ENCODE assay signal across 10 mouse cellular contexts in the genomic region with DNA sequence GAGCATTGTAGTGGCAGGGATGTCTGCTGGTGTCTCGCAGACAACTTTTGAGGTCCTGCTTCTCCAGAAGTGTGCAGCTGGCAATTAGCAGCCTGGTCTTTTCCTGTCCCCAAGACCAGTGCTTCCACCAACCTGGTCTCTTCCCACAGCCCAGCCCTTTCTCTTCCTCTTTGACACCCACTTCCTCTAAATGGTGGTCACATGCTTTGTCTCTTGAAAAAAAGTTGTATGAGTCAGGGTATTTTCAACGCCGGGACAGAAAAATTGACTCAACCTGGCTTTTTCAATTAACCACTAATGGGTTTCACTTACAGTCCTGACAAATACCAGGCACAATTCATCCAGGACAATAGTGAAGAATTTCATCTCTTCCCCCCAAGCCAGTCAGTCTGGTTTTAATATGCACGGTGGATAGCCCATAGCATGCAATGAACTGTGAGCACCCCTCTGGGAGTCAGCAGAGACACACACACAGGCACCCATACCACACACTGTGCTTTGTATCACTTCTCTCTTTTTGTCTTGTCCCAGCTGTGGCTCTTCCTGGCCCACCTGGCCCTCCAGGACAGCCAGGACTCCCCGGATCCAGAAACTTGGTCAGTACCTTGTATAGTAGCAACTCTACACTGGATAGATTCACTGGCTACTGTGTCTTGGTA. TPM values are rescaled to one million over a fixed set of nuclear protein-coding genes. Genes with fewer than 3 reads are reported as not detected.
DNase-seq lines count a peak whose midpoint lies in the region; ATAC-seq lines count a peak whose summit lies in the region.
"Had no signal": no experiment of that assay in that cellular context is flagged by ENCODE, and none has a peak within 500 bp of the region (broad histone marks: within the 10 kb centered on the region; RNA-seq: fewer than 3 reads in every experiment).

No protein-coding gene starts in this region.

- no peaks in the 10 kb centered on the region for H3K27me3 ChIP-seq in embryonic facial prominence, embryonic 14.5 days (replicated peaks; ENCODE audit: control insufficient read depth, insufficient read depth, low read length)
- H3K27me3 ChIP-seq: embryonic facial prominence, embryonic 15.5 days had no signal

- no peak overlapping the region for H3K4me2 ChIP-seq in embryonic facial prominence, embryonic 14.5 days (ENCODE audit: low read depth, low read length)
- H3K4me2 ChIP-seq: embryonic facial prominence, embryonic 15.5 days had no signal

- H3K36me3 ChIP-seq in embryonic facial prominence, embryonic 14.5 days (ENCODE audit: control insufficient read depth, insufficient read depth, low read length) = 0 out of 2 replicates have a peak, but pooled peaks cover 8% of the 10 kb centered on the region

- H3K27ac ChIP-seq in embryonic facial prominence, embryonic 14.5 days (replicated peaks; ENCODE audit: low read depth, low read length) = no peak overlapping the region
- H3K27ac ChIP-seq: embryonic facial prominence, embryonic 15.5 days had no signal

- H3K4me3 ChIP-seq in embryonic facial prominence, embryonic 14.5 days (ENCODE audit: low read depth, low read length) = no peak overlapping the region
- H3K4me3 ChIP-seq: embryonic facial prominence, embryonic 15.5 days had no signal

- 45% methylated on average over 5 of the region's 5 CpGs for WGBS in embryonic facial prominence, embryonic 14.5 days

- H3K9ac ChIP-seq in embryonic facial prominence, embryonic 14.5 days (ENCODE audit: low read depth, low read length) = no peak overlapping the region
- H3K9ac ChIP-seq: embryonic facial prominence, embryonic 15.5 days had no signal

- H3K4me1 ChIP-seq in embryonic facial prominence, embryonic 14.5 days (ENCODE audit: control insufficient read depth, insufficient read depth, low read length) = 0 out of 2 replicates have a peak, but pooled peaks cover 5% of the 10 kb centered on the region
- H3K4me1 ChIP-seq: embryonic facial prominence, embryonic 15.5 days had no signal

- ATAC-seq in CD4-positive, CD25-positive, alpha-beta regulatory T cell, adult 4 months = peak; percentile 91
- peak; percentile 33; the same call in 1 of the 2 replicates for ATAC-seq in embryonic facial prominence, embryonic 14.5 days (ENCODE audit: low read depth)

- peak; percentile 82 for DNase-seq in layer of hippocampus, adult 9-11 months
- DNase-seq in layer of hippocampus, adult 9-10 months (ENCODE audit: low spot score) = no peak
- peak; percentile 29 for DNase-seq in embryonic facial prominence, embryonic 14.5 days (ENCODE audit: low spot score)
- peak; percentile 30 to 48 for DNase-seq in natural killer cell, adult 2 months (ENCODE audit: low spot score in 2 of 2)
- no peak for DNase-seq in yolk sac, embryonic 10.5 days (ENCODE audit: low spot score)
- DNase-seq in embryo, embryonic 10.5 days (ENCODE audit: low spot score) = no peak
- DNase-seq in embryo, embryonic 11 days = no peak
- DNase-seq: heart, postnatal 36 days had no signal

- peaks cover 8% of the 10 kb centered on the region for H3K9me3 ChIP-seq in embryonic facial prominence, embryonic 14.5 days (ENCODE audit: control insufficient read depth, low read length)

RNA-seq across cellular contexts. Expression of a gene that starts 49.6 kb away (rescaled TPM):
- 10 to 100 TPM; 33.6 to 39.2 TPM for polyA plus RNA-seq in CD4-positive, CD25-positive, alpha-beta regulatory T cell, adult 4 months (2017; shearing (Covaris generic))
- 48.6 and 50.3 TPM in 2 replicates for polyA plus RNA-seq in embryonic facial prominence, embryonic 14.5 days (2014; fragmentation: Nextera tagmentation; extraction: Ambion mirVana)

Comparison
In these comparisons a context has a peak if more than half of its experiments do, and no peak if none do; other contexts are left out.
1. DNase-seq: peak in layer of hippocampus, adult 9-11 months (single experiment), embryonic facial prominence, embryonic 14.5 days (single experiment) and natural killer cell, adult 2 months (2 of 2); none in layer of hippocampus, adult 9-10 months (single experiment), yolk sac, embryonic 10.5 days (single experiment), embryo, embryonic 10.5 days (single experiment) and embryo, embryonic 11 days (single experiment).